Mouse (Mus musculus) gastrocnemius, adult 18-20 months (tissue): ENCODE measurements around the gene Tet3. TPM values are rescaled to one million over a fixed set of nuclear protein-coding genes. Genes with fewer than 3 reads are reported as not detected.
"Not testable (repeated sequence)": the region's sequence is repeated elsewhere in the genome, so short reads cannot be mapped to it uniquely, and the experiment has no call there.

Experiments
- DNase-seq: peaks from one replicate; pipeline ENCODE4 v3.0.0; 2021; ENCODE audit warnings: low spot score
- total RNA-seq, 2 experiments: library from RNA; stranded (reverse); gene quantifications; 2 replicates each; pipeline ENCODE4 v1.2.3; 2021

Tet3 gene
- total RNA-seq, 2 experiments from 2014 or later: 10.9 to 13.4 TPM

DNA sequence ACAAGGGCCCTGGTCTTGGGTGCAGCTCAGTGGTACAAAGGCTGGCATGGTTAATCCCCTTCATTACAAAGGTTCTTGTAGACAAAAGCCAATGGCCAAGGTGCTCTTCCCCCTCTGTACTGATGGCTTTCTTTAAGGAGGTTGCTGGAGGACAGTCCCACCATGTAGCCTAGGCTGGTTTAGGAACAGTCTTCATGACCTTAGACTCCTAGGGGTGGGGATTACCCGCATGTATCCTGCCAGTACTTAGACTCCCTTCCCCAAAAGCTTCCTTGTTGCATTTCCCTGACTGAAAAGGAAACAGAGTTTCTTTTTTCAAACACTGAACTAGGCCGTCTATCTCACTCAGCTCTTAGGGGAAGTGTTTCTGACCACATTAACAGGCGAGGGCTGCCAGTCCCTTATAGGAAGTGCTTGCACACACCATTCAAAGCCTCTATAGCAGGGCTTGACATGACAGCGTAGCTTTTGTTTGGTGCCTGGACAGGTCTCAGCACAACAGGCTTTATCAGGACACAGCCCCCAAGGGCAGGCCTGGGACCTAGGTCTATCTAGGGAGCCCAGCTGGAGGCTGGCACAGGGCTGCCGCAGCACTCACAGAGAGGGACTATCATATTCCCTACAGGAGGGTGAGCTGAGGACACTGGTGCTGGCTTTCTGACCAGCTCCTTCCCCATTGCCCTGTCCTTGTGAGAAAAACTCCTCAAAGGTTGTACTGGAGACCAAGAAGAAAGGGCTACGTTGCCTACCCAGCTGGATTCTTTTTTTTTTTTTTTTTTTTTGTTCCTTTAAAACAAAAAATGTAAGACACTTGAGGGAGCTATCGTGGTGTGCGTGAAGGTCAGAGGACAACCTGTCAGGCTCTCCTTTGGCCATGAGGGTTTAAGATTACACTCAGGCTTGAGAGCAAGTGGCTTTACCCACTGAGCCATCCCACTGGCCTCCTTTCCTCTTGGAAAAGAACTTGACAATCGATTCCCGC, 77.1 kb downstream of the Tet3 start:
- DNase-seq: peak; percentile 71

DNA sequence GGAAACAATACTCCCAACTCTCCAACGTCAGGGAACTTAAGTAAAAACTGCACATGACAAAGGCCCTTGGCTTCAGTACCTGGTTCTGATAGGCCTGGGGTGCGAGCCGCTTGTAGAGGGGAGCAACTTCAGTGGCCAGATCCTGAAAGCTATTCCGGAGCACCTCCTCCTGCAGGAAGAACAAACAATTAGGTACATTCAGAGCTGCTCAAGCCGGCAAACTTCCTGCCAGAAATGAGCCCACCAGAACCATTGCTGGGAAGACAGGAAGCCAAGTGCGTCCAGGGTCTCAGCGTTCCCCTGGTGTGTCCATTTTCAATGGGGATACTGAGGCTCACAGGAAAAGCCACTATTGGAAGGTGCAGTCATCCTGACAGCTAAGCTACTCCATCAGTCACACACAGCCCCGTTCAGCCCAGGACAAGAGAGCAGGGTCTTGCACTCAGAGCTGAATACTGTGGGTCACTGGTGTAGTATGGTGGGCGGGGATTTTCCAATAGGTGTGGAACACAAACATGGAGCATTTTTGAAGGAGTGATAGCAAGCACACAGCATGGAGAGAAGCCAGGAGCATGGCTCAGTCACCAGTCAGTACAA, 85.1 kb downstream of the Tet3 start:
- no peak for DNase-seq

DNA sequence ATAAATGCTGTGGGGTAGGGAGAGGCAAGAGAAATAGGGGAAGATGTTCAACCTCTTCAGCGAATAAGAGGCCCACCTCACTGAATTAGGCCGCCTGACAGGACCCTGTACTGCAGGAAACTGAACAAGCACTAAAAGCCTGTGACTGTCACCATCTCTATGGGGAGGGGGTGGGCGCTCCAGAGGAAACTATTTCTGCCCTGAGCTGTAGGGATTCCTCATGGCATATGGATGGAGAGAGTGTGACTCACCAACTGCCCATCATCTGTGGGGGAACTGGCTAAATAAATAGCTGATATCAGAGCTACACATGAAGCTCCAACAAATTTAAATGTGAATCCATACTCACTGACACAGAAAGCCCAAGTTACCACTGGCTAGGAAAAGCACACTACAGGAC, 87.5 kb downstream of the Tet3 start:
- DNase-seq: no peak

DNA sequence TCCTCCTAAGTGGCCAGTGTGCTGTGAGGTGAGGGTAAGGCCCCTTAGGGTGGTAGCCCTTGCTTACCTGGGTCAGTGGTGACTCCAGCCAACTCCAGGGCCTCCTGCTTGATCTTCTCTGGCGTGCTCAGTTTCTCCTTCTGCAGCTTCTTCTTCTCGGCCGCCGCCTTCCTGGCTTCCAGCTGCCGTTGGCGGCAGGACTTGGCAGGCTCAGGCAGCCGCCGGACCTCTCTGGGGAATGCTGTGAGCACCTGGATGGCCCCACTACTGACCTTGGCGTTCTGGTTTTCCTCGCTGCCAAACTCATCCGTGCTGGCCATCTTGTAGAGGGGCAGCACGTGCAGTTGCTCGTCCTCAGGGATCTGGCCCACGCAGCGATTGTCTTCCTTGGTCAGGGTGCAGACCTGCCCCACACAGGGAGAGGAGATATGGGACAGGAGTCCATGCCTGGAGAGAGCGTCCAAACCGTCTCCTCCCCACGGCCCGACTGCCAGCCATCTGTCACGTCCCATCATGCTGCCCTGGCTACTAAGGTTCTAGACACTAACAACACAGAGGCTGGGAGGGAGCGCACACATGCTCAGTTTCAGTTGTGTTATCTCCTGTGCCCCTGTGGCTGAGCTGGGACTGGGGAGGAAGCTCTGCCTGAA, 88.4 kb downstream of the Tet3 start:
- DNase-seq: peak; percentile 27

DNA sequence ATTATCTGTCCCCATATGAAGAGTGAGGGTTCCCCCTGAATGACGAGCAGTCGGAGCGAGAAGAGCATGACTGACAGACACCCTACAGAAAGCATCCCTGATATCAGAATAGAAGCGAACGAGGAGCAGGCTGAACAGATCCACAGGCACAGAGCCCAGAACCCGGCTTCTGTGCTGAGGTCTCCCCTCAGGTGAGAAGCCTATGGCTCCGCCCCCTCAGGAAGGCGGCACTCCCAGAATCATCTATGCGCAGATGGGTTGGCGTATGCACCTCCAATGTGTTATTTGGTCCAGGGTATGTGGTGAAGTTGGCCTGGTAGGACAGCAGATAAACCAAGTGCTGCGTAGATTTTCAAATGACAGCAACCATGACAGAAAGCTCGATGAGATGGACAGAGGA, 95.8 kb downstream of the Tet3 start:
- no peak for DNase-seq

DNA sequence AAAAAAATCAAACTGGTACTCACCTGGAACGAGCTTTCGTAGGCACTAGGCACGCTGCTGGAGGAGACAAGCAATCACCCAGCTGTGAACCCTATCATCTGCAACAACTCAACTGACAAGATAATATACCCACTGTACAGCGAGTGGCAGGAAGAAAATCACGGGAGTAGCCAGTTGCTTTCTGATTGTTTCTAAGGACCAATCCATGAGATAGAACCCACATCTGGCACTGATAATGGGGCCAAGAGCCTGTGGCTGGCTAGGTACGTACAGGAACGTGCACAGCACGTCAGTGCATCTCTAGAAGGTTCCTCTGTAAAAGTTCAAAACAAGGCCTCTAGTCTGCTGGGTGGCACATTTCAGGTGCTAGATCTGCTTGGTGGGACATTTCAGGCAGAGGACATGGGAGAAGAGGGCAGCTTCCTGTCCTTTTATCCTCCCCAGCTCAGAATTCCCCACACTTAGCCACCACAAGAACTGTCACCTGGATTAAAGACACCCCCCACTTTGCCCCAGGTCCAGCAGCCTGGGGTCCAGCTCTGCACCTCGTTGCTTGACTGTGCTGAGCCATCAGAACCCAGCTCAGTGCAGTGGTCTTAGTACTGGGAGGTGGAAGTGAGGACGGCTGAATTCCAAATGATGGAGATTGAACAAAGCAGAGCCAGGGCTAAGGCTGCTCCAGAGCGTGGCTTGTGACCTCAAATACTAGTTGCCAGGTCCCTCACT, 97.2 kb downstream of the Tet3 start:
- DNase-seq: no peak

DNA sequence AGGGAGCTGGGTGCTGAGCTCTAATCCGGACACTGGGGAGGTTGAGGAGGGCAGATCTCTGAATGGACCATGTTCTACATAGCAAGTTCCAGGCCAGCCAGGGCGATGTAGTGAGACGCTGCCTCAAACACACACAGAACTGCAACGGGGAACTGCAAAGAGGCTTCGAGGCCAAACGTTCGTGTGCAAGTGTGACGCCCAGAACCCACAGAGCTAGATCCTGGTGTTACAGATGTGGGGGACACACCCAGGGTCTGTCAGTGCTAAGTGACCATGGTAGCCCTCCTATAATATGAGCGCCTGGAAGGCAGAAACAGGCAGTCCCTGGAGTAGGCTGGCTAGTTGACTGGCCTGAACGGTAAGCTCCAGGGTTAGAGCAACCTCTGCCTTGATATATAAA, 101.4 kb downstream of the Tet3 start:
- no peak for DNase-seq

DNA sequence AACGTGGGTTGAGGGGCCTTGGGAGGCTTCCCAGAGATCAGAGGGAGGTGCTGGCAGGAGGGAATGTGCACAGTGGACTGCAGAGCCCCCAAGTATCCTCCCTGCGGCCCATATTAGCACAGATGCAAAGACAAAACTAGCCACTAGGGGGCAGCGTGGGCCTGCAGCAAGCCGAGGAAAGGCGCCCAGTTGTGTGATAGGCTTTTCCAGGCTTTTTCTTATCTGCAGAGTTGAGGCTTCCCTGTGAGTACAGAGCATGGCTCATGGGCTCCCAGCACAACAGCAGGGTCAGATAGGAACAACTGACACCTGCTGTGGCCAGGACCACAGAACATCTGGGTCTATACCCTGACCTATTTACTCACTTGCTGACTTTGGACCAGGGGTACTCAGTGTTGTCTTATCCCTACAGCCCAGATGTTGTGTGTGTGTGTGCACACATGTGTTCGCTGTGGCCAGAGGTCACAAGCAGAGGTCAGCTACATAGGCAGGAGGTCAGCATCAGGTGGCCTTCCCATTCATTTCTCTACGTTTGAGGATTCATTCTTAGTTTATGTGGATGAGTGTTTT, 102.2 kb downstream of the Tet3 start:
- peak; percentile 83 for DNase-seq

DNA sequence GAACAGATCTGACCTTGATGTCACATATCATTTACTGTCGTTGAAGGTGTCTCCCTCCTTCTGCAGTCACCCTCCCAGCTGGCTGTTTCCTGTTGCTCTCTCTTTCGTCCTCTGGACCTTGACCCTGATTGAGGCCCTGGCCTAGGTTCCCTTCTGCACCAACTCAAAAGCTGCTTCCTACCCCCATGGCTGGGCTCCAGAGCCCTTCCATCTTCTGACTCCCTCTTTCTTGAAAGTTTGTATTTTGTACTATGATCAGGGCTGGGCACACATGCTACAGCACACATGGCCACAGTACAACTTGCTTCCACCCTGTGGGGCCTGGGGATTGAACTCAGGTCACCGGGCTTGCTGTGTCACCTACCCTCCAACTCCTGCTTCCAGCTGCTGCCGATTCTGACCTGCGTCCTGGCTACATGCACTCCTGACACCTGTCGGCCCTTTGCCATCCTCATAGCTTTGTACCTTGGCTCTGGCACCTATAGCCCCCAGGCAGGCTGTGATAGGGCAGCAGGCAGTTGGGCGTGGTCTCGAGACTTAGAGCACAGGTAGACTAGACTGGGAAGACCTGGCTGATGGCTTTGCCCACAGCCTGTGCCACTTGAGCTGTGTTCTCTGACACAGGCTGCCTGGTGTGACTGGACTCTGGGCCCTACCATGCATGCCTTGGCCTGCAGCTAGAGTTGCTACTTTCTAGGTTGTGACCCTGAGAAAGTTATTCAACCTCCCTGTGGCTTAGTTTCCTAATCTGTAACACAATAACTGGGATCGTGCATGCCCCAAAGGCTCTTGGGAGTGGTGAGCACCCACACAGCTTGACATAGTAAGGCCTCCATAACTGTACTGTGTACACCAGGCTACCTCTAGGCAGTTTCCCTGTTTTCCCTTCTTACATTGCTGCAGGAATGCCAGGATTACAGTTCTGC, 103.8 kb downstream of the Tet3 start:
- DNase-seq: no peak

DNA sequence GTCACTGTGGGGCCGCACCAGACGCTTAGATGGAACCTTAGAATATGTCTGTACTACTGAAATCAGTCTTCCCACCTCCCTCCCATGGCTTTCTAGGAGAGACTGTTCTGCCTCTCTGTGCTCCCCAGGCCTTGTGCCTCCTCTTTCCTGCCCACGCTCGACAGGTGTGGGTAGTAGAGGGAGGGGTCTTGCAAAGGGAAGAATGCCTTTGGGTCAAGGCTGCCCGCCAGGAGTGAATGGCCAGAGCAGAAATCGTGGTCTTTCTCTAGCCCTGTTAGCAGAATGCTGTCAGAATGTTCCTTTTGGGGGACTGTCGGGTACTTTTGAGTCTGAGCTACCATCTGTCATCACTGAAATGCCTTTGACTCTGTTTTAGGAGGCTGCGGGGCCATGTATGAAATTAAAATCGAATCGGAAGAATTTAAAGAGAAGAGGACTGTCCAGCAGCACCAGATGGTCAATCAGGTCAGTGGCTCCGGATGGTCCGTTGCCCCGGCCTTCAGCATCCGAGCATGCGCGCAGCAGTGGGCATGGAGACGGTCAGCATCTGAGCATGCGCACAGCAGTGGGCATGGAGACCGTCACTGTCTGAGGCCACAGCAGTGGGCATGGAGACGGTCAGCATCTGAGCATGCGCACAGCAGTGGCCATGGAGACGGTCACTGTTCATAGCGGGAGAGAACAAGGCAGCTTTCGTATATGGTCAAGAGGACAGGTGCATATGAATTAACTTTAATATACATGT, 106.0 kb downstream of the Tet3 start:
- DNase-seq: no peak

DNA sequence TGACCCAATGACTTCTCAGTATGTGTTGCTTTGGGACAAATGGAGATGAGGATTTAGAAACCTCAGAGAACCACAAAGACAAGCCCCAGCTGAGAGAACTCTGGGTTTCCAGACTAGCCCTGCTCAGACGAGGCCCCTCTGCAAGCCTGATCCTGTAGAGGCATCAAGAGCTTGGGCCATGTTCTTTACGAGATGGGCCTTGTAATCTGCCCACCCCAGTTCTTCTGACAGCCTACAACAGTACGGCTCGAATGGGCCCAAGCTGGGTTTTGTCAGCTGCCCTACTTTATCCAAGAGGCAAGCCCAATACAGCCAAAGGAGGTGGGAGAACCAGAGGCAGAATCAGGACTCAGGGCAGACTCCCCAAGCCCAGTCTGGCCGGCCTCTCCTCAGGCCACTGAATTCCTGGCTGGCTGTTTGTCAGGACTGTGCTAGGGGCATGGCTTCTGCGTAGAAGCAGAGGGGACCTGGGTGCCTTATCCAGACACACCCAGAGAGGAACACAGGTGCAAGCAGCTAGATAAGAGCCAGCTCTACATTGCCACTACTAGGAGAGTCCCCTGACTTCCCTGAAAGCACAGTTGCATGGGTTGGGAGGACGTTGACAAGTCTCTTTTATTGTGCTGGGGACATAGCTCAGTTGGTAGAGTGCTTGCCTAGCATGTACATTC, 107.3 kb downstream of the Tet3 start:
- DNase-seq: no peak

DNA sequence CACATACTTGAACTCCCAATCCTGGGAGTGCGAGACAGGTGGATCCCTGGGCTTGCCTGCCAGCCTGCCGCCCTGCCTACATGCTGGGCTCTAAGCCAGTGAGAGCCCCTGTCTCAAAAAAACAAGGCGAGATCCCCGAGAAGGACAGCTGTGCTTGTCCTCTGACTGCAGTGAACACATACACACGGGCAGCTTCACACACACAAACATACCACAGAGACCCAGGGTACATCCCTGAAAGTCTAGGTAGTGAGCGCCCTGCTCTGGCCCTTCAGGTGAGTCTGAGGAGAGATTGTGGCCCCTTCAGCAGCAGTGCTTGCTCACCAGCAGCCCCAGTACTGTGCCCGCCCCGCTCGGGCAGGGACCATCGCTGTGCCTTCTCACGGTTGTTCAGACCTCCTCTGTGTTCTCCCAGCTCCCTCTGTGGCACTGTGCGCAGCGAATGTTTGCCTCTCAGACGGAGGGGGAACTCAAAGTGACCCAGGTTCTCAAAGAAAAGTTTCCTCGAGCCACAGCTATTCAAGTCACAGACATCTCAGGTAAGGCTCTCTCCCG, 108.0 kb downstream of the Tet3 start:
- DNase-seq: no peak

DNA sequence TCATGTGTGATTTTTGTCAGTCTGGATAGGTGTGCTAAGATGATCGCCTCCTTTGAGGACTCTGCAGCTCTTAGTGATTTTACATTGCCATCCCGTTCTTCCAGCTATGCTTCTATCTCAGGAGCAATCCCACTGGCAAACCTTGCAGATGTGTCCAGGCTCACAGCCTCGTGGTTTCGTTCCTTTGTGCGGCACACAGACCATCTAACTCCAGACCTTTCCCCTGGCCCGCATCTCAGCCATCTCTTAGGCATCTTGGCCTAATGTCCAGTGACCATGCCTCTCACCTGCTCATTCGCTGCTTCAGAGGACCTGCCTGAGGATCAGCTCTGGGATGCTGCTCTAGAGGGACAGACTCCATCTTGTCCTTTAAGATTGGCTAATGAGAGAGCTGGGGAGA, 108.7 kb downstream of the Tet3 start:
- no peak for DNase-seq

DNA sequence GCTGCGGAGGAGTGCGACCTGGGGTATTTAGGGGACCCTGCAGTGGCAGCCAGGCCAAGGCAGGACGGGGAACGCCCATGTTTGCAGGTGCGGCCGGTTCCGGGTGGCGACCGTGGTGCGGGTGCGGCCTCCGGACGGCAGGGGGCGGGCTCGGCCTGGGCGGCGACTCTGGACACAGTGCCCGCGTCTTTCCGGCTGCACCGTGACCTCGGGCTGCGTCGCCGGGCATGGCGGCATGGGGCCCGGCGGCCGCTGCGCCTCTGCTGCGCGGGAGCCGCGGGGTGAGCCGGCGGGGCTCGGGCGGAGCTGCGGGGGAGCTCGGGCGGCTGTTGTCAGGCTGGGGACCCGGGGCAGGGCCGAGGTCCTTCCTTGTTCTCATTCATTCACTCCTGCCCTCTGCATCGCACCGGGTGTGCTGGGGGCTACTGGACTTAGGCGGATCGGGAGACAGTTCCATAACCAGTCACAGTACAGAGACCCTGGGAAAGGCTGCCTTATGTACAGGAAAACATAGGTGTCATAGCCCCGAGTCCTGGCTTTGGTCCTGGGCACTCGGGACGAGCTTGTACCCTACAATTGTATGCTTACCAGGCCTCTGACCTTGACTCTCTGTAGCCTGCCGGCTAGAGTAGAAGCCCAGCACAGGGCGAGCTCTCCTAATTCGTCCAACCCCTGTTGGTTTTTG, 109.5 kb downstream of the Tet3 start:
- DNase-seq: peak; percentile 91

DNA sequence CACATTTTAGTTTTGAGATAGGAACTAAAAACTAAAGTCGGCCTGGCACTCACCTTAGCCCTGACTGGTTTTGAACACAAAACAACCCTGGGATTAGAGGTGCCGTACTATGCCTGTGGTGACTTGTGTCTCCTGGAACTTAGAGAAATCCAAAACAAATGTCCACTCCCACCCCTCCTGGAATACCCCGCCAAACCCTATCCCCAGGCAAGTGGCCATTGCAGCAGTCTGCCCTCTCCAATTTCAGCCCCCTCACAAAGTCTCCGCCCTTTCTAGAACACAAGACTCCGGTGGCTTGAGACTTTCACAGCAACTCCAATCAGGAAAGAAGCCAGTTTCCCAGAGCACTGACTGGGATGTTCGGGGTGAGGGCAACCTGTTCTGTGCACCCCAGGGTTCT, 110.0 kb downstream of the Tet3 start, which contains the start of gene Bola3:
Bola3 (plus strand) TSS at position 275 of the 400 bp plus-strand sequence.
- DNase-seq: no peak

DNA sequence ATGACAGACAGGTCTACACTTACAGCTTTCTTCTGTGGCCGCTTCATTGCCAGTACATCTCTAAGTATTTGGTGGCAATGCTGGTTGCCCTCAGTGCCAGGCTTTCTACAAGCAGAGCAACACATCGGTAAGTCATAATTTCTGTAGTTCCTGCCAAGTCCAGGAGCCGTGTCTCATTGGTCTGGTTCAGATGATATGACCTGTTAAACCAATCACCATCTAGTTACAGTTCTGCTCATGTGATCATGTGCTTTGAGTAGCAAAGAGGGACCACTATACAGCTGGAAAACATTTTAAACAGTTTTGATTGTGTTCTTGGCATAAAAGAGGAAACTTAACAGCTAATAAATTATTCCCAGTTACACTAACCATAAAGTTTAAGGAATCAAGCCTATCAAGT, 111.0 kb downstream of the Tet3 start:
- DNase-seq: no peak

DNA sequence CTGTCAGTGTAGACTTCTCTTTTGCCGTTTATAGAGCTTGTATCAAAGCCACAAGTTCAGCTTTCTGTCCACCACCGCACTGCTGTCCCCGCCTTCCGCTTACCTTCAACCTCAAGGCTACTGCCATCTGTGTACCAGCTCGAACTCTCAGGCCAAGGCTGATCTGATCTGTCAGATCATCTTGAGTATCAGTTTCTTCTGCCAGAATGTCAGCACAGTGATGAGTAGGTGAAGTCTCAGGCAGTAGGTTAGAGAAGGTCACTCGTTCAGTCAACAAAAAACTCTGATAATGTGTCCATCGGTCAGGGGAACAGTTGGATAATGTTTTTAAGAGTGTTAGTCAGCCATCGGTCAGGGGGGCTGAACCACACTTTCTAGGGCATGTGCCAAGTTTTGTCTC, 113.6 kb downstream of the Tet3 start:
- not testable (repeated sequence) for DNase-seq

DNA sequence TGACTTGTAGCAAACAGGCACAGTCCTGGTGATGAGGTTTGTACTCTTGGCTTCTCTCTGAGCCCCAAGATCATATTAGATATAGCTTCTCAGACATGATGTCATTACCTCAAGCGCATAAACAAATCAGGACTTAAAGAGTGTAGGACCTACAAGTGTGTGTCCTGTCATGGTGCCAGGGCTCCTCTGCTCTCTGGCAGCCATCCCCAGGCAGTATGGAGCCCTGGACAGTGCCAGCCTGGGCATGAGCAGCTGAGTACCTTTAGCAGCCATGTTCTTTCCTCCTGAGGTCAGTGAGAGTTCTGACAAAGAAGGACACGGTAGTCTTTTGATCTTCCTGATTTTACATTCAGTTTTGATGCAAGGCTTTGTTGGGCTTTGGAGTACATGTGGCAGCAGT, 115.9 kb downstream of the Tet3 start:
- no peak for DNase-seq
